Mouse (Mus musculus): ENCODE measurements around the gene Gpc5. TPM values are rescaled to one million over a fixed set of nuclear protein-coding genes. Genes with fewer than 3 reads are reported as not detected.

Gpc5 gene
- total and polyA plus RNA-seq, 3 experiments, result 0.14 TPM; not detected in 2

- no peak for TF ChIP-seq KAT2A (IDR thresholded peaks at IDR 0.05; ENCODE audit: insufficient replicate concordance, low read length)
Measured at GRCm38 (mm10) chr14:115830485-115830884, 738.5 kb downstream of the Gpc5 start (continued).

- in situ Hi-C loops (cut with MboI; ENCODE audit: low pct_ligation_motif_present, low pct_unique_long_range_greater_than_20kb, low sequenced_read_pairs) (no loop called here), dilution Hi-C loops (cut with MboI; ENCODE audit: extremely low pct_ligation_motif_present, extremely low pct_unique_long_range_greater_than_20kb, low sequenced_read_pairs) (no loop called here)
- Histone ChIP-seq H3K27me3 (replicated peaks) (no peaks in the 10 kb centered on the region), H3K79me2 (replicated peaks; ENCODE audit: control insufficient read depth, extremely low read depth, insufficient read depth, poor library complexity, severe bottlenecking) (no peaks in the 10 kb centered on the region), H3K4me2 (ENCODE audit: insufficient read depth, low read depth, poor library complexity, severe bottlenecking) (no peak overlapping the region), H3K9me3 (replicated peaks; ENCODE audit: low read length) (no peaks in the 10 kb centered on the region), H3K4me1 (ENCODE audit: control insufficient read depth in 1 of 2, insufficient read depth in 2 of 2) (no peaks in the 10 kb centered on the region), H3K4me3 (replicated peaks in 1 of 3; ENCODE audit: low read depth in 2 of 3, low read length in 2 of 3, poor library complexity in 1 of 3) (no peak overlapping the region), H3K9ac (ENCODE audit: insufficient read depth, low read depth) (no peak overlapping the region), H3K27ac (ENCODE audit: insufficient read depth, low read depth) (no peak overlapping the region), H3K36me3 (replicated peaks in 1 of 2; ENCODE audit: control insufficient read depth in 1 of 2, insufficient read depth in 1 of 2, low read length in 1 of 2) (no peaks in the 10 kb centered on the region)
- TF ChIP-seq SMC3 (IDR thresholded peaks at IDR 0.05; ENCODE audit: low read depth, low read length), result peak; percentile 49
- peak; percentile 73 to 81 for TF ChIP-seq CTCF (conservative IDR thresholded peaks at IDR 0.05 in 1 of 2, IDR thresholded peaks at IDR 0.05 in 1 of 2; ENCODE audit: low read depth in 2 of 2, low read length in 2 of 2)
- no peak for TF ChIP-seq ELF1 (IDR thresholded peaks at IDR 0.05; ENCODE audit: low read depth, low read length)
- TF ChIP-seq JUND (conservative IDR thresholded peaks at IDR 0.05; ENCODE audit: low read depth, low read length), result no peak
- TF ChIP-seq RAD21 (IDR thresholded peaks at IDR 0.05; ENCODE audit: low read depth, low read length), result peak; percentile 68
- DNase-seq (ENCODE audit: extremely low read depth), result peak; percentile 57
Measured at GRCm38 (mm10) chr14:115831219-115831755, 739.3 kb downstream of the Gpc5 start.

- Histone ChIP-seq H3K4me3 (replicated peaks in 1 of 3; ENCODE audit: low read depth in 2 of 3, low read length in 2 of 3, poor library complexity in 1 of 3) (no peak overlapping the region), H3K36me3 (replicated peaks in 1 of 2; ENCODE audit: control insufficient read depth in 1 of 2, insufficient read depth in 1 of 2, low read length in 1 of 2) (no peaks in the 10 kb centered on the region), H3K79me2 (replicated peaks; ENCODE audit: control insufficient read depth, extremely low read depth, insufficient read depth, poor library complexity, severe bottlenecking) (no peaks in the 10 kb centered on the region), H3K9ac (ENCODE audit: insufficient read depth, low read depth) (no peak overlapping the region), H3K4me2 (ENCODE audit: insufficient read depth, low read depth, poor library complexity, severe bottlenecking) (no peak overlapping the region), H3K27me3 (replicated peaks) (no peaks in the 10 kb centered on the region), H3K27ac (ENCODE audit: insufficient read depth, low read depth) (no peak overlapping the region), H3K9me3 (replicated peaks; ENCODE audit: low read length) (peaks cover 2% of the 10 kb centered on the region), H3K4me1 (ENCODE audit: control insufficient read depth in 1 of 2, insufficient read depth in 2 of 2) (no peaks in the 10 kb centered on the region)
- dilution Hi-C loops (cut with MboI; ENCODE audit: extremely low pct_ligation_motif_present, extremely low pct_unique_long_range_greater_than_20kb, low sequenced_read_pairs), result no loop called here
- TF ChIP-seq TCF12 (IDR thresholded peaks at IDR 0.05; ENCODE audit: low read depth, low read length) (no peak), NRF1 (IDR thresholded peaks at IDR 0.05; ENCODE audit: low read depth, low read length) (no peak), TBP (conservative IDR thresholded peaks at IDR 0.05; ENCODE audit: low read depth, low read length) (no peak), GABPA (IDR thresholded peaks at IDR 0.05; ENCODE audit: insufficient replicate concordance, low read depth, low read length) (no peak), ZMIZ1 (IDR thresholded peaks at IDR 0.05; ENCODE audit: low read depth, low read length) (no peak), JUND (conservative IDR thresholded peaks at IDR 0.05; ENCODE audit: low read depth, low read length) (no peak), USF1 (IDR thresholded peaks at IDR 0.05; ENCODE audit: low read depth, low read length) (no peak)
- in situ Hi-C loops (cut with MboI; ENCODE audit: low pct_ligation_motif_present, low pct_unique_long_range_greater_than_20kb, low sequenced_read_pairs), result no loop called here
- DNase-seq (ENCODE audit: extremely low read depth), result no peak
Measured at GRCm38 (mm10) chr14:115831854-115832625, 740.0 kb downstream of the Gpc5 start.

Data from CH12.LX (cell line).